Mouse (Mus musculus): ENCODE data around the gene Pard3. TPM values are rescaled to one million over a fixed set of nuclear protein-coding genes. Genes with fewer than 3 reads are reported as not detected.

Gene Pard3
- total RNA-seq, 2 experiments from 2014 or later = 41.0 to 42.0 TPM

DNA sequence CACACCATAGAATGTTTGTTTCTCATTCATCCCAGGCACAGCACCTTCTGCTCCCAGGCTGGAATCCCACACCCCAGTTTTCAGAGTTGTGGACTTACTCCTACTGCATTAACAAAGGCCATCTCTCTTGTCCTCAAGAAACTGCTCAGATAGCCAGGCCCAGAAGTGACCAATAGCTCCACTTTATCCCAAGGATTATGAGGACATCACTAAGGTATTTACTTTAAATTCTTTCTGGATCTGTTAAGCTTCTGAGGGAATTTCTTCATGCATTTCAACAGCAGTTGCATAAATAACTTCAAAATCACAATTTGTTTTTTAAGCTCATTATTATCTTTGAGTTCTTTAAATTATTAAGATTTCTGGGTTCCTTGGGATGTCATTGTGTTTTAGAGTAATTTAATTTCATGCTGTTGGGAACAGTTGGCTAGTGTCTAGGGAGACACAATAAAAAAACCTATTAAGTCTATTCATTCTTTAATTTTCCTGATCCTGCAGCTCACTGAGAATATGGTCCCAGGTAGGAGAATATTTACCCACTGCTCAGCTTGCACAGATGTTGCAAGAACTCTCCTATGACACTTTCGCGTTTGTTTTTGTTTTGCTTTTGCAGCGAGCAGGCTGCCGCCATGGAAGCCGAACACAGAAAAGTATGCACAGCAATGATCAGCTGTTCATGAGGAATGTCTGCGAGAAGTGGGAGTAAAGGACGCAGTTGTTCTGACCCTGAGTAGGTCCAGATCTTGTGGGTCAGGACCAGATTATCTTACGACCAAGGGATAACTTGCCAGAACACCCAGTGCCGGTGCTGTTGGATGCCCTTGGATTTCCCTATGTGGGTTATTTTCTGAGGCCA lies 574.8 kb downstream of the Pard3 start:
- DNase-seq = no peak

DNA sequence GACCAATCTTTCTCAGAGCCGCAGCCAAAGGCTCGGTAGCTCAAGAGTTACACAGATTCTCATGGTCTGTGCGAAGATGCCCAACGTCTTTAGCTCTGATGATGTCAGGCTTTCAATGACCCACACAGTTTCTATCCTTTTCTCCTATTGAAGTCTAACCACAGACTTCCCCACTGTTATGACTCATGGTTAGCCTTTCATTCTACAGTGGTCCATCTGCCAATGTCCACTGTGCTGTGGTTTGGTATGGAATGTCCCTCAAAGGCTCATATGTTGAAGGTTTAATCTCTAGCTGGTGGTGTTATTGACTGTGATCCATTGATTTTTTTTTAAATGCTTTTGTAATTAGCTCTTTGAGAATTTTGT lies 575.4 kb downstream of the Pard3 start:
- no peak for DNase-seq

DNA sequence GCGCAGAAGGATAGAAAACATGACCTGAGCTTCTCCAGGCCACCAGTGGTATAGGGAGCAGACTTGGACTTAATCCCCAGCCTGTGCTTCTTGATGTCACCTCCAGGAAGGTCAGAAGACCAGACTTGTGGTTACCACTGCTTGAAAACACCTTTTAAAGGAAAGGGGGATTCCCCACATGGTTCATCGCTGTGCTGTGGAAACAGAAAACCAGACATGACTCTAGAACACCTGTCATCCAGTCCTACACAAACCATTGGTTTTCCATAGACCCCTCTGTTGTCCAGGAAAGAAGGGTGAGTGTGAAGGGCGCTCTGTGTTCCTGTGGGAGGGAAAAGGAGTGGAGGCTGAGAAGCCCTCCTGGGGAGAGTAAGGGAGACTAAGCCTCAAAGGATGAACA lies 591.9 kb downstream of the Pard3 start:
- DNase-seq = no peak

Other genes with a start within 250 kb of the Pard3 start
- 100 to 1,000 TPM; 104 to 120 TPM for gene Tomm20, start 118.0 kb upstream of the Pard3 start, total RNA-seq (2021)
- gene Rbm34, start 92.8 kb upstream of the Pard3 start, total RNA-seq (2021) = 1 to 10 TPM; 7.6 to 8.5 TPM

All from heart, postnatal 4 days (tissue).